Mouse (Mus musculus) kidney, postnatal 0 days (tissue): ENCODE measurements at regions not wholly inside any gene's neighbourhood (a gene's known extent, or its start where the extent isn't known, plus 50 kb on each side); places are given as distances from the start of the nearest gene placed in this dataset.

ENCODE experiments used
- ATAC-seq: fragments of 200-750 bp; cut with Nextera tagmentation; replicated peaks from 2 replicates; pipeline ENCODE4 v1.8.0; 2017; ENCODE audit warnings: low read depth, moderate number of reproducible peaks, moderate TSS enrichment, moderate library complexity; ENCODE audit not compliant: low FRiP score
- DNase-seq: peaks from one replicate; pipeline ENCODE4 v3.0.0-alpha.2; 2016; ENCODE audit warnings: low spot score
- H3K27ac ChIP-seq: fragments of 300-500 bp; sonication (generic); 2 replicates; pipeline ENCODE4 v1.5.1; 2014; ENCODE audit warnings: mild to moderate bottlenecking
- H3K27me3 ChIP-seq: fragments of 300-500 bp; sonication (generic); 2 replicates; pipeline ENCODE4 v1.6.1; 2014; ENCODE audit warnings: low read length, mixed read lengths; ENCODE audit not compliant: insufficient read depth
- H3K36me3 ChIP-seq: fragments of 300-500 bp; sonication (generic); 2 replicates; pipeline ENCODE4 v1.6.1; 2014; ENCODE audit warnings: low read length, mixed read lengths; ENCODE audit not compliant: insufficient read depth
- H3K4me1 ChIP-seq: fragments of 300-500 bp; sonication (generic); replicated peaks from 2 replicates; pipeline ENCODE4 v1.6.1; 2014; ENCODE audit warnings: antibody characterized with exemption, low read length, mixed read lengths; ENCODE audit not compliant: insufficient read depth
- H3K4me2 ChIP-seq: fragments of 300-500 bp; sonication (generic); 2 replicates; pipeline ENCODE4 v1.6.1; 2014; ENCODE audit warnings: mild to moderate bottlenecking, low read length, moderate library complexity, mixed read lengths
- H3K4me3 ChIP-seq: fragments of 300-500 bp; sonication (generic); replicated peaks from 2 replicates; pipeline ENCODE4 v1.5.1; 2014; ENCODE audit warnings: low read depth, low read length
- H3K9ac ChIP-seq: fragments of 300-500 bp; sonication (generic); 2 replicates; pipeline ENCODE4 v1.6.1; 2014; ENCODE audit warnings: low read depth, low read length
- H3K9me3 ChIP-seq: fragments of 300-500 bp; sonication (generic); replicated peaks from 2 replicates; pipeline ENCODE4 v1.6.1; 2016; ENCODE audit warnings: low read length, inconsistent platforms, mixed read lengths
- CTCF ChIP-seq: IDR thresholded peaks from 2 replicates; pipeline ENCODE4 v1.5.1; 2016; ENCODE audit warnings: antibody characterized with exemption, low read depth, mild to moderate bottlenecking, moderate library complexity
- WGBS: fragments of 180-500 bp; shearing (Covaris S2); extraction: QIAGEN DNeasy Blood & Tissue Kit; methylation state at CpG from one replicate; pipeline ENCODE4 v1.1.7; 2014; 5-methylcytosine and 5-hydroxymethylcytosine counted together

DNA sequence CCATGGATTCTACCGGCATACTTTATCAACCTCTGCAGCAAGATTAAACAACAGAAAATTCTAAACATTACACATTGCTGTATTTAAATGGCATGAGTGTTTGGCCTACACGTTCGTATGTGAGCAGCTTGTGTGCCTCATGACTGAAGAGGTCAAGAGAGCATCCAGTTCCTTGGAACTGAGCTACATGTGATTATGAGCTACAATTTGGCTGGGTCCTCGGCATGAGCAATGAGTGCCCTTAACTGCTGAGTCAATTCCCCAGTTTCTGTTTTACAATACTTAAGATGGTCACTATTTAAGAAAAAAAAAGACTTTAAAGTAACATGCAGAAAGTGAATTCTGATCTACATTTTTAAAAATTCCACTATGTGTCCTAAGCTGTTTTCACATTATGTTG lies 338.4 kb upstream of the Gpc6 start:
- Histone ChIP-seq H3K4me1 (no peaks in the 10 kb centered on the region), H3K27me3 (no peaks in the 10 kb centered on the region), H3K9ac (no peak overlapping the region), H3K36me3 (no peaks in the 10 kb centered on the region), H3K9me3 (no peaks in the 10 kb centered on the region), H3K4me2 (no peak overlapping the region), H3K27ac (no peak overlapping the region), H3K4me3 (no peak overlapping the region)
- ATAC-seq: no peak
- 64% methylated on average over 4 of the region's 4 CpGs for WGBS
- DNase-seq: peak; percentile 44
- TF ChIP-seq CTCF: no peak

DNA sequence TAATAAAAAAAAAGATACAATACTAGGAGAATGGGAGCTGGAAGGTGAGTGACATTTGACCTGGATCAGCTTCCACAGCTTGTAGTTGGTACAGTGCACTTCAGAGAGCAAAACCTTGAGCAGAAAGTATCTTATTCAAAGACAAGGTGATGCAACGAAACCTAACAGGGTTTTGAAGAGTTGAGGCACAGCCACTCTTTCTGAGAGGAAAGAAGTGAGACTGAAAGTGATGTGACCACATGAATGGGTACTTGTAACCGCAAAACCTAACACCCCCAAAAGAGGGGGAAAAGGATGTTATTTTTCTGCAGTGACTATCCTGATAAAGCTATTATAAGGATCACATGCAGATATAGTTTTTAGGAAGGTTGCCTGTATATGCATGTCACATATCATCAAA lies 335.6 kb upstream of the Gpc6 start:
- no peaks in the 10 kb centered on the region for H3K9me3 ChIP-seq
- H3K4me3 ChIP-seq: no peak overlapping the region
- DNase-seq: no peak
- no peak for TF ChIP-seq CTCF
- H3K4me1 ChIP-seq: no peaks in the 10 kb centered on the region
- 91% methylated on average over 2 of the region's 2 CpGs for WGBS
- no peak overlapping the region for H3K27ac ChIP-seq
- ATAC-seq: no peak
- H3K27me3 ChIP-seq: no peaks in the 10 kb centered on the region
- no peak overlapping the region for H3K9ac ChIP-seq
- H3K36me3 ChIP-seq: no peaks in the 10 kb centered on the region
- no peak overlapping the region for H3K4me2 ChIP-seq

DNA sequence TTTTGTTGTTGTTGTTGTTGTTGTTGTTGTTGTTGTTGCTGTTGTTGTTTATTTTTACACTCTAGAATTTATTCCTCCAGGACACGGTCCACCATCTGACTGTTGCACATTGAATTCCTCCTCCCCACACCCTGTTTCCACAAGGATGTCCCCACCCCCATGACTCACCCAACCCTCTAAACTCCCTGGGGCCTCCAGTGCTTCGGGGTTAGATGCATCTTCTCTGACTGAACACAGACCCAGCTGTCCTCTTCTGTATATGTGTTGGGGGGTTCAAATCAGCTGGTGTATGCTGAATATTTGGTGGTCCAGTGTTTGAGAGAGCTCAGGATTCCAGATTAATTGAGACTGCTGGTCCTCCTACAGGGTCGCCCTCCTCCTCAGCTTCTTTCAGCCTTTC lies 335.0 kb upstream of the Gpc6 start:
- Histone ChIP-seq H3K4me2 (no peak overlapping the region), H3K36me3 (no peaks in the 10 kb centered on the region), H3K4me3 (no peak overlapping the region), H3K9ac (no peak overlapping the region), H3K27me3 (no peaks in the 10 kb centered on the region), H3K4me1 (no peaks in the 10 kb centered on the region), H3K9me3 (no peaks in the 10 kb centered on the region), H3K27ac (no peak overlapping the region)
- 87% methylated on average over 3 of the region's 3 CpGs for WGBS
- TF ChIP-seq CTCF: no peak
- DNase-seq (no peak), ATAC-seq (no peak)

DNA sequence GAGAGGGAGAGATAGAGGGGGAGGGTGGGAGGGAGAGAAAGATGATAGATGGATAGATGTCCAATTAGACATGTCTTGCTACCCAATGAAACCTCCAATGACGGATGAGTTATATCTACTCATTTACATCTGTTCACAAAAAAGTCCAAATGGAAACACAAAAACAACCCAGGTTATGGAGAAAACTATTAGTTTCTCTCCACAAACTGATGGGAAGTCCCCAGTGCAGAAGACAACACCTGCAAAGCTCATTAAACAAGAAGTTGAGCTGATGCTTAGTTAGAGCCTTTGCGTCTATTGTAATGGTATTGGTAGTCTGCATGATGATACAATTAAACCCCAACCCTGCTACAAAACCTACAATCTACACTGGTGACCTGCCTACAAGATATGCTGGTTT lies 317.0 kb upstream of the Gpc6 start:
- no peak overlapping the region for H3K4me2 ChIP-seq
- DNase-seq (no peak), ATAC-seq (no peak)
- no peak overlapping the region for H3K9ac ChIP-seq
- no peak for TF ChIP-seq CTCF
- 94% methylated on average over 2 of the region's 2 CpGs for WGBS
- H3K4me3 ChIP-seq: no peak overlapping the region
- no peaks in the 10 kb centered on the region for H3K4me1 ChIP-seq
- no peaks in the 10 kb centered on the region for H3K9me3 ChIP-seq
- no peak overlapping the region for H3K27ac ChIP-seq
- H3K27me3 ChIP-seq: no peaks in the 10 kb centered on the region
- H3K36me3 ChIP-seq: no peaks in the 10 kb centered on the region

DNA sequence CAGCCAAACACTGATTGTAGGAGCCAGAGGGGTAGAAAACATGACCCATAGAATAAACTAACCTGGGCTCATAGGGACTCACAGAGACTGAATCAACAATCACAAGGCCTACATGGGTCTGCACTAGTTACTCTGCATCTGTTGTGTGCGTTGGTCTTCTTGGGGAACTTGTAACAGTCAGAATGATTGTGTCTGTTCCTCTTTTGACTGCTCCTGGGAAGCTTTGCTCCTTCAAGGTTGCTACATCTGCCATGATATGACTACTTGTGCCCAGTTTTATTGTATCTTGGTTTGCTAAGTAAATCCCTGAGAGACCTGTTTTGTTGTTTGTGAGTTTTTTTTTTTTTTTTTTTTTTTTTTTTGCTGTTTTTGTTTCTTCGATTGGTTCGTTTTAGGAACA lies 313.9 kb upstream of the Gpc6 start:
- H3K4me1 ChIP-seq: no peaks in the 10 kb centered on the region
- no peak overlapping the region for H3K9ac ChIP-seq
- no peaks in the 10 kb centered on the region for H3K36me3 ChIP-seq
- ATAC-seq (no peak), DNase-seq (no peak)
- H3K27me3 ChIP-seq: no peaks in the 10 kb centered on the region
- H3K27ac ChIP-seq: no peak overlapping the region
- 88% methylated on average over 3 of the region's 3 CpGs for WGBS
- no peaks in the 10 kb centered on the region for H3K9me3 ChIP-seq
- H3K4me2 ChIP-seq: no peak overlapping the region
- H3K4me3 ChIP-seq: no peak overlapping the region
- no peak for TF ChIP-seq CTCF

DNA sequence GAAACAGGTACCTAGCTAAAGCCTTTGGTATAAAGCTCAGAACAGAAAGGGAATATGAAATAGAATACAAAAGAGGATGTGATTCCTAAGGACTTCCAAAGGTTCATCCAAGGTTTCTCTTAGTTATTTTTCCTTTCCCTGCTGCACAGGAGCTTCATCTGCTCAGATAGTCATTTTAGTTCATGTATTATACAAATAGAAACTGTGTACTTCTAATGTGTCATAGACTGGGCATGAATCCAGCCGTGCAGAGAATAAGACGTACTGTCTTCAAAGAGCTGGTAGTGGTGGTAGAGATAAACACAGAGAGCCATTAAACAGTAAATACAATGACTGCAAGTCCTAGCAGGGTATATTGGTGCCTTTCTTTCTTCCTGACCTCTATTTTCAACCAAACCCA lies 292.9 kb upstream of the Gpc6 start:
- ATAC-seq (no peak), DNase-seq (no peak)
- Histone ChIP-seq H3K4me2 (no peak overlapping the region), H3K27me3 (no peaks in the 10 kb centered on the region), H3K4me1 (no peaks in the 10 kb centered on the region), H3K9me3 (no peaks in the 10 kb centered on the region), H3K27ac (no peak overlapping the region), H3K9ac (no peak overlapping the region), H3K4me3 (no peak overlapping the region), H3K36me3 (no peaks in the 10 kb centered on the region)
- TF ChIP-seq CTCF: no peak
- 73% methylated on average over 2 of the region's 2 CpGs for WGBS

DNA sequence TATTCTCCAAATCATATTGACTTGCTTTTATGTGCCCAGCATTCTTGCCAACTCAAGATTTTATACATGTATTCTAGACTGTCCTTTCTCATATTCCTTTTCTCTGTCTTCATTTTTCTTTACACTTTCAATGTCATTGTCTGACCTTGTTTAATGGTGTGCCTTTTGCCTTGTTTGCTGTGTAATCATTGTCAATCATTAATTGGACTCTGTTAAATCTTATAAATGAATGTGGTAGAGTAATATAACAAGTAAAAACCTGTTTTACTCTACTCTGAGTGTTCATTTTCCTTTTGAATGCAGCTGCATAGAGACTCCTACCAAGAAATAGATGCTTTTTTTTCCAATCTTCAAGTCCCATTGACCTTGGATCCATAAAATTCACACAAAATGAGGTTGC lies 283.0 kb upstream of the Gpc6 start:
- Histone ChIP-seq H3K9me3 (no peaks in the 10 kb centered on the region), H3K27me3 (no peaks in the 10 kb centered on the region), H3K9ac (no peak overlapping the region), H3K4me3 (no peak overlapping the region), H3K36me3 (no peaks in the 10 kb centered on the region), H3K4me2 (no peak overlapping the region), H3K4me1 (no peaks in the 10 kb centered on the region), H3K27ac (peak overlapping the region; percentile 25; the same call in 1 of the 2 replicates)
- peak; percentile 80 for ATAC-seq
- TF ChIP-seq CTCF: no peak
- no peak for DNase-seq
